Mouse (Mus musculus) CH12.LX (cell line): ENCODE results near the gene Prkcb. TPM values are rescaled to one million over a fixed set of nuclear protein-coding genes. Genes with fewer than 3 reads are reported as not detected.

Experiments
- DNase-seq: peaks from one replicate; pipeline ENCODE4 v3.0.0-alpha.2; 2013; ENCODE audit errors: extremely low read depth
- H3K27ac ChIP-seq: 2 replicates; pipeline ENCODE4 v1.5.1; 2012; ENCODE audit warnings: low read depth, mild to moderate bottlenecking, control low read depth, moderate library complexity; ENCODE audit not compliant: insufficient read depth
- H3K27me3 ChIP-seq: replicated peaks from 2 replicates; pipeline ENCODE3; 2012; ENCODE audit warnings: inconsistent platforms
- H3K36me3 ChIP-seq, 2 experiments: replicated peaks in 1 of 2; 2 replicates each; pipeline versions ENCODE3 to v1.6.1; 2012; ENCODE audit warnings: inconsistent platforms in 1 of 2, low read length in 1 of 2, mild to moderate bottlenecking in 1 of 2, mixed read lengths in 1 of 2, moderate library complexity in 1 of 2; ENCODE audit not compliant: control insufficient read depth in 1 of 2, insufficient read depth in 1 of 2
- H3K4me1 ChIP-seq, 2 experiments: 2 replicates each; pipeline ENCODE4 v1.6.1; 2012; ENCODE audit warnings: inconsistent platforms in 1 of 2, moderate library complexity in 1 of 2; ENCODE audit not compliant: insufficient read depth in 2 of 2, control insufficient read depth in 1 of 2
- H3K4me2 ChIP-seq: 2 replicates; pipeline ENCODE4 v1.6.1; 2012; ENCODE audit warnings: low read depth, mild to moderate bottlenecking, control low read depth; ENCODE audit not compliant: poor library complexity, insufficient read depth, severe bottlenecking
- H3K4me3 ChIP-seq, 3 experiments: fragments of 150-350 bp in 1 of 3; sonication (generic) in 1 of 3; replicated peaks in 1 of 3; 2 replicates each; pipeline versions ENCODE3 to v1.5.1; 2011 to 2012; ENCODE audit warnings: low read depth in 2 of 3, low read length in 2 of 3, mild to moderate bottlenecking in 2 of 3, moderate library complexity in 2 of 3, control low read depth in 1 of 3, improper control_type of control experiment in 1 of 3, inconsistent platforms in 1 of 3, mixed read lengths in 1 of 3; ENCODE audit not compliant: poor library complexity in 1 of 3
- H3K79me2 ChIP-seq: replicated peaks from 2 replicates; pipeline ENCODE4 v1.6.1; 2012; ENCODE audit warnings: mild to moderate bottlenecking, moderate library complexity; ENCODE audit not compliant: control insufficient read depth, poor library complexity, insufficient read depth, severe bottlenecking; ENCODE audit errors: extremely low read depth
- H3K9ac ChIP-seq: 2 replicates; pipeline ENCODE4 v1.6.1; 2012; ENCODE audit warnings: low read depth, mild to moderate bottlenecking, control low read depth, moderate library complexity; ENCODE audit not compliant: insufficient read depth
- H3K9me3 ChIP-seq: replicated peaks from 2 replicates; pipeline ENCODE3; 2012; ENCODE audit warnings: low read length, inconsistent platforms, mixed read lengths
- BHLHE40 ChIP-seq: IDR thresholded peaks from 2 replicates; pipeline ENCODE4 v1.6.1; 2011; ENCODE audit warnings: mild to moderate bottlenecking, low read depth, low read length, improper control_type of control experiment
- CHD1 ChIP-seq: IDR thresholded peaks from 2 replicates; pipeline ENCODE4 v1.6.1; 2012; ENCODE audit warnings: low read depth, low read length, improper control_type of control experiment, inconsistent platforms
- CHD2 ChIP-seq: IDR thresholded peaks from 2 replicates; pipeline ENCODE4 v1.6.1; 2011; ENCODE audit warnings: low read length, improper control_type of control experiment
- CTCF ChIP-seq, 2 experiments: IDR thresholded peaks in 1 of 2; conservative IDR thresholded peaks in 1 of 2; 2 replicates each; pipeline ENCODE4 v1.5.1; 2011 to 2012; ENCODE audit warnings: low read depth in 2 of 2, low read length in 2 of 2, improper control_type of control experiment in 1 of 2, inconsistent platforms in 1 of 2, mild to moderate bottlenecking in 1 of 2, moderate library complexity in 1 of 2
- E2F4 ChIP-seq: IDR thresholded peaks from 2 replicates; pipeline ENCODE4 v1.6.1; 2011; ENCODE audit warnings: low read depth, low read length, improper control_type of control experiment; ENCODE audit not compliant: insufficient replicate concordance
- ELF1 ChIP-seq: IDR thresholded peaks from 2 replicates; pipeline ENCODE4 v1.6.1; 2014; ENCODE audit warnings: low read depth, mild to moderate bottlenecking, inconsistent platforms, low read length, improper control_type of control experiment
- EP300 ChIP-seq: IDR thresholded peaks from 2 replicates; pipeline ENCODE4 v1.6.1; 2011; ENCODE audit warnings: low read length, improper control_type of control experiment
- ETS1 ChIP-seq: conservative IDR thresholded peaks from 2 replicates; pipeline ENCODE4 v1.6.1; 2012; ENCODE audit warnings: low read depth, mild to moderate bottlenecking, inconsistent platforms, low read length, improper control_type of control experiment, moderate library complexity
- GABPA ChIP-seq: IDR thresholded peaks from 2 replicates; pipeline ENCODE4 v1.6.1; 2012; ENCODE audit warnings: low read depth, low read length, improper control_type of control experiment, inconsistent platforms; ENCODE audit not compliant: insufficient replicate concordance
- IRF4 ChIP-seq: IDR thresholded peaks from 2 replicates; pipeline ENCODE4 v1.6.1; 2014; ENCODE audit warnings: low read depth, mild to moderate bottlenecking, inconsistent platforms, low read length, improper control_type of control experiment
- JUN ChIP-seq: IDR thresholded peaks from 2 replicates; pipeline ENCODE4 v1.6.1; 2011; ENCODE audit warnings: low read depth, mild to moderate bottlenecking, low read length, improper control_type of control experiment, moderate library complexity; ENCODE audit not compliant: insufficient read depth
- JUND ChIP-seq: conservative IDR thresholded peaks from 2 replicates; pipeline ENCODE4 v1.6.1; 2011; ENCODE audit warnings: low read depth, low read length, improper control_type of control experiment
- KAT2A ChIP-seq: IDR thresholded peaks from 2 replicates; pipeline ENCODE4 v1.6.1; 2012; ENCODE audit warnings: low read length, improper control_type of control experiment, inconsistent platforms; ENCODE audit not compliant: insufficient replicate concordance
- MAFK ChIP-seq: IDR thresholded peaks from 2 replicates; pipeline ENCODE4 v1.6.1; 2011; ENCODE audit warnings: low read length, improper control_type of control experiment; ENCODE audit not compliant: insufficient replicate concordance
- MAX ChIP-seq: IDR thresholded peaks from 2 replicates; pipeline ENCODE4 v1.6.1; 2011; ENCODE audit warnings: low read length, improper control_type of control experiment
- MAZ ChIP-seq: IDR thresholded peaks from 2 replicates; pipeline ENCODE4 v1.6.1; 2012; ENCODE audit warnings: low read depth, mild to moderate bottlenecking, inconsistent platforms, low read length, improper control_type of control experiment, moderate library complexity
- MEF2A ChIP-seq: IDR thresholded peaks from 2 replicates; pipeline ENCODE4 v1.6.1; 2014; ENCODE audit warnings: low read depth, mild to moderate bottlenecking, inconsistent platforms, low read length, improper control_type of control experiment, borderline replicate concordance
- MXI1 ChIP-seq: IDR thresholded peaks from 2 replicates; pipeline ENCODE4 v1.6.1; 2011; ENCODE audit warnings: mild to moderate bottlenecking, low read depth, low read length, improper control_type of control experiment
- NELFE ChIP-seq: IDR thresholded peaks from 2 replicates; pipeline ENCODE4 v1.6.1; 2011; ENCODE audit warnings: low read depth, low read length, improper control_type of control experiment
- NRF1 ChIP-seq: IDR thresholded peaks from 2 replicates; pipeline ENCODE4 v1.6.1; 2014; ENCODE audit warnings: low read depth, mild to moderate bottlenecking, inconsistent platforms, low read length, improper control_type of control experiment, moderate library complexity
- PAX5 ChIP-seq: IDR thresholded peaks from 2 replicates; pipeline ENCODE4 v1.6.1; 2012; ENCODE audit warnings: low read length, inconsistent platforms, mixed read lengths
- POLR2A ChIP-seq: IDR thresholded peaks from 2 replicates; pipeline ENCODE4 v1.6.1; 2011; ENCODE audit warnings: low read depth, mild to moderate bottlenecking, improper control_type of control experiment, low read length
- POLR2AphosphoS2 ChIP-seq: IDR thresholded peaks from 2 replicates; pipeline ENCODE4 v1.6.1; 2011; ENCODE audit warnings: low read depth, low read length, improper control_type of control experiment
- RAD21 ChIP-seq: IDR thresholded peaks from 2 replicates; pipeline ENCODE4 v1.6.1; 2011; ENCODE audit warnings: low read depth, mild to moderate bottlenecking, low read length, improper control_type of control experiment, moderate library complexity
- RCOR1 ChIP-seq: conservative IDR thresholded peaks from 2 replicates; pipeline ENCODE4 v1.6.1; 2012; ENCODE audit warnings: low read depth, mild to moderate bottlenecking, inconsistent platforms, low read length, improper control_type of control experiment
- SIN3A ChIP-seq: IDR thresholded peaks from 2 replicates; pipeline ENCODE4 v1.6.1; 2012; ENCODE audit warnings: low read length, improper control_type of control experiment, inconsistent platforms
- SMC3 ChIP-seq: IDR thresholded peaks from 2 replicates; pipeline ENCODE4 v1.6.1; 2011; ENCODE audit warnings: low read depth, low read length, improper control_type of control experiment
- TBP ChIP-seq: conservative IDR thresholded peaks from 2 replicates; pipeline ENCODE4 v1.6.1; 2011; ENCODE audit warnings: low read depth, low read length, improper control_type of control experiment
- UBTF ChIP-seq: IDR thresholded peaks from 2 replicates; pipeline ENCODE4 v1.6.1; 2012; ENCODE audit warnings: low read depth, mild to moderate bottlenecking, inconsistent platforms, low read length, improper control_type of control experiment, moderate library complexity
- USF1 ChIP-seq: IDR thresholded peaks from 2 replicates; pipeline ENCODE4 v1.6.1; 2014; ENCODE audit warnings: low read depth, mild to moderate bottlenecking, inconsistent platforms, low read length, improper control_type of control experiment
- USF2 ChIP-seq: conservative IDR thresholded peaks from 2 replicates; pipeline ENCODE4 v1.6.1; 2011; ENCODE audit warnings: low read depth, low read length, improper control_type of control experiment
- ZC3H11A ChIP-seq: IDR thresholded peaks from 2 replicates; pipeline ENCODE4 v1.6.1; 2012; ENCODE audit warnings: low read depth, mild to moderate bottlenecking, inconsistent platforms, low read length, improper control_type of control experiment
- ZKSCAN1 ChIP-seq: IDR thresholded peaks from 2 replicates; pipeline ENCODE4 v1.6.1; 2012; ENCODE audit warnings: low read depth, inconsistent platforms, low read length, improper control_type of control experiment, borderline replicate concordance
- ZMIZ1 ChIP-seq: IDR thresholded peaks from 2 replicates; pipeline ENCODE4 v1.6.1; 2012; ENCODE audit warnings: low read depth, mild to moderate bottlenecking, inconsistent platforms, low read length, improper control_type of control experiment
- ZNF384 ChIP-seq: IDR thresholded peaks from 2 replicates; pipeline ENCODE4 v1.6.1; 2012; ENCODE audit warnings: low read depth, low read length, improper control_type of control experiment, inconsistent platforms
- dilution Hi-C: fragments of 300-500 bp; cut with MboI; formaldehyde crosslinking; loops from 2 replicates; pipeline ENCODE4 v1.14.3; 2020; ENCODE audit warnings: low sequenced_read_pairs; ENCODE audit not compliant: extremely low pct_unique_long_range_greater_than_20kb, extremely low pct_ligation_motif_present
- in situ Hi-C: fragments of 300-500 bp; cut with MboI; formaldehyde crosslinking; loops from 3 replicates; pipeline ENCODE4 v1.14.3; 2019; ENCODE audit warnings: low sequenced_read_pairs, low pct_ligation_motif_present, low pct_unique_long_range_greater_than_20kb, mixed read lengths
- polyA plus RNA-seq: library from polyadenylated mRNA; unstranded; fragments of >175 nt; gene quantifications from 2 replicates; pipeline ENCODE4 v1.2.1, GENCODE M21; 2012; ENCODE audit warnings: low read depth; ENCODE audit not compliant: insufficient read length
- total RNA-seq, 2 experiments: library from RNA; depleted of rRNA; stranded (reverse); fragments of 300-350 nt in 1 of 2; fragments of >200 nt in 1 of 2; gene quantifications; 2 replicates each; pipeline ENCODE4 v1.2.3; 2012 to 2014

Prkcb gene
- total and polyA plus RNA-seq, 3 experiments = 323 to 463 (median 337) TPM

- TF ChIP-seq USF2 (no peak), POLR2AphosphoS2 (no peak), CHD1 (no peak; the same call in 1 of the 2 replicates), ZMIZ1 (peak; percentile 64), EP300 (peak; percentile 74), ZKSCAN1 (no peak)
These were observed 106.8 kb downstream of the Prkcb start (continued) for GRCm38 (mm10) chr7:122395159-122395975.

DNA sequence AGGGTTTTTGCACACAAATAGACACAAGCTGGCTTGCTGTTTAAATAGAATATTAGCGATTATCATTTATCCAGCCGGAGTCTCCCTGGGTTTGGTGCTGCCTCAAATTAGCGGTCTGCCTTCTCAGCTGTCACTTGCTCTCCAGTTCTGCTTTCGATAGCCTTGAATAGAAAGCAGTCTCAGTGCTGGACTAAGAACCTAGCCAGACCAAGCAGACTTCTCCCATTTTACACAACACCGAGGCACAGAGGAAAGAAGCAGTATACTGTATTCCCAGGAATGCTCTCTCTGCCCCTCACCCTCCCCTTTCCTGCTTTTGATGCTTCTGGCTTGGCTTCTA lies 107.4 kb downstream of the Prkcb start:
- peak overlapping the region; percentile 97 for H3K27ac ChIP-seq
- H3K27me3 ChIP-seq = no peaks in the 10 kb centered on the region
- no peaks in the 10 kb centered on the region for H3K9me3 ChIP-seq
- in situ Hi-C loops (loop anchor here (5.0 kb wide), 1 partner anchor 41 kb away; no protein-coding TSS in a partner anchor), dilution Hi-C loops (no loop called here)
- H3K36me3 ChIP-seq = peaks cover 14 to 33% of the 10 kb centered on the region in 2 experiments
- H3K4me1 ChIP-seq = peaks cover 45 to 91% of the 10 kb centered on the region in 2 experiments
- H3K79me2 ChIP-seq = peaks cover 71% of the 10 kb centered on the region
- DNase-seq = peak; percentile 52
- H3K9ac ChIP-seq = peak overlapping the region; percentile 72
- peak overlapping the region; percentile 73 for H3K4me2 ChIP-seq
- peak overlapping the region in 1 of 3 experiments; percentile 20 for H3K4me3 ChIP-seq
- TF ChIP-seq ZMIZ1 = no peak
- TF ChIP-seq MAX = peak; percentile 37; the same call in 1 of the 2 replicates
- TF ChIP-seq KAT2A = 0 out of 2 replicates have a peak, but pooled peaks have one; percentile 36
- TF ChIP-seq CHD1 = peak; percentile 92
- TF ChIP-seq ELF1 = 0 out of 2 replicates have a peak, but pooled peaks have one; percentile 24
- TF ChIP-seq GABPA = no peak
- peak; percentile 57 for TF ChIP-seq SIN3A
- TF ChIP-seq BHLHE40 = peak; percentile 42; the same call in 1 of the 2 replicates
- TF ChIP-seq RAD21 = no peak
- peak; percentile 83 for TF ChIP-seq MEF2A
- TF ChIP-seq CHD2 = peak; percentile 26; the same call in 1 of the 2 replicates
- peak; percentile 38; the same call in 1 of the 2 replicates for TF ChIP-seq EP300
- no peak for TF ChIP-seq ZC3H11A
- TF ChIP-seq IRF4 = no peak; the same call in 1 of the 2 replicates
- TF ChIP-seq MXI1 = peak; percentile 48
- TF ChIP-seq ZNF384 = no peak
- no peak; the same call in 1 of the 2 replicates for TF ChIP-seq NELFE
- TF ChIP-seq ETS1 = peak; percentile 68
- no peak for TF ChIP-seq USF1
- TF ChIP-seq CTCF (conservative IDR thresholded peaks at IDR 0.05 in 1 of 2, IDR thresholded peaks at IDR 0.05 in 1 of 2; ENCODE audit: low read depth in 2 of 2, low read length in 2 of 2) = no peak
- no peak for TF ChIP-seq JUND
- TF ChIP-seq MAZ = peak; percentile 65; the same call in 1 of the 2 replicates
- no peak for TF ChIP-seq UBTF
- no peak for TF ChIP-seq ZKSCAN1
- TF ChIP-seq JUN = no peak
- TF ChIP-seq RCOR1 = peak; percentile 31; the same call in 1 of the 2 replicates
- no peak for TF ChIP-seq E2F4
- TF ChIP-seq MAFK = no peak
- no peak for TF ChIP-seq TBP
- TF ChIP-seq NRF1 = no peak
- TF ChIP-seq POLR2A = 0 out of 2 replicates have a peak, but pooled peaks have one; percentile 29
- no peak for TF ChIP-seq PAX5
- TF ChIP-seq SMC3 = no peak; the same call in 1 of the 2 replicates
